ENCODE assay signal across 31 mouse cellular contexts in the genomic region with DNA sequence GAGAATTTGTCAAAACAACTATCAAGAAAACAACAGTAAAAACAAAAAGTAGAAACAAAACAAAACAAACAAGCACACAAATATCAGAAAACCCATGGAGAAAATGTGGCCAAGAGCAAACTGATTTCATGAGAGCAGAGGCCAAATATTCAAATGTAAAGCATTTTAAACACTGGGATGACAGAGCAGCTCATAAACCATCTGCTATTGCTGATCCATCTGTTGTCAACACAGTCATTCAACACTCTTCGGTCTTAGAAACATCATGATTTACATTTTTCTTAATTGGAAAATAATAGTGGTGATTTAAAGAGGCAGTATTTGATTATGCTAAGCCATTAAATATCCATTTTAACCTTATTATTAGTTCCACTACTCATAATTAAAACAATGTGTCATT.
DNase-seq lines count a peak whose midpoint lies in the region; ATAC-seq and TF ChIP-seq lines count a peak whose summit lies in the region.
"Had no signal": no experiment of that assay in that cellular context is flagged by ENCODE, and none has a peak within 500 bp of the region (broad histone marks: within the 10 kb centered on the region; RNA-seq: fewer than 3 reads in every experiment).

No protein-coding gene starts in this region.

- H3K36me3 ChIP-seq in hindbrain, postnatal 0 days (ENCODE audit: insufficient read depth, low read length): no peaks in the 10 kb centered on the region
- H3K36me3 ChIP-seq in hindbrain, embryonic 12.5 days: no peaks in the 10 kb centered on the region
- H3K36me3 ChIP-seq: intestine, embryonic 15.5 days; limb, embryonic 13.5 days; lung, embryonic 15.5 days; neural tube, embryonic 13.5 days had no signal

- no peak for TF ChIP-seq CTCF in hindbrain, postnatal 0 days (IDR thresholded peaks at IDR 0.05; ENCODE audit: low read depth)

- WGBS in hindbrain, postnatal 0 days: 34% methylated on average over 1 of the region's 1 CpGs
- 64% methylated on average over 1 of the region's 1 CpGs for WGBS in hindbrain, embryonic 12.5 days

- peak; percentile 12 to 28 for DNase-seq in cerebellum, postnatal 10 days
- no peak for DNase-seq in cerebellum, adult 8-10 months
- peak; percentile 32 for DNase-seq in hindbrain, postnatal 0 days (ENCODE audit: low spot score)
- peak; percentile 32 for DNase-seq in brain, embryonic 18.5 days (ENCODE audit: low read depth, low spot score)
- peak; percentile 22 for DNase-seq in layer of hippocampus, adult 9-10 months (ENCODE audit: low spot score)
- DNase-seq in kidney, postnatal 25 days: no peak
- no peak for DNase-seq in natural killer cell, adult 2 months (ENCODE audit: low spot score in 2 of 2)
- DNase-seq: adrenal gland, adult 2 months; adrenal gland, postnatal 36 days; cerebellum, adult 11 months; cerebellum, adult 9-11 months; gastrocnemius, postnatal 25 days; heart, adult 11 months; heart, postnatal 4 days; kidney, adult 2 months; kidney, postnatal 4 days had no signal

- no peaks in the 10 kb centered on the region for H3K27me3 ChIP-seq in hindbrain, postnatal 0 days (ENCODE audit: insufficient read depth, low read length)
- H3K27me3 ChIP-seq in hindbrain, embryonic 12.5 days: no peaks in the 10 kb centered on the region
- H3K27me3 ChIP-seq: CH12.LX; intestine, embryonic 15.5 days; limb, embryonic 13.5 days; lung, embryonic 15.5 days; neural tube, embryonic 13.5 days had no signal

- H3K4me3 ChIP-seq in hindbrain, postnatal 0 days (ENCODE audit: low read length): no peak overlapping the region
- H3K4me3 ChIP-seq in hindbrain, embryonic 12.5 days: no peak overlapping the region
- H3K4me3 ChIP-seq: erythroblast, embryonic 14.5 days; intestine, embryonic 15.5 days; left cerebral cortex, adult 2 months; limb, embryonic 13.5 days; lung, embryonic 15.5 days; myocyte; neural tube, embryonic 13.5 days had no signal

- no peak overlapping the region for H3K4me2 ChIP-seq in hindbrain, postnatal 0 days (ENCODE audit: low read depth, low read length)
- no peak overlapping the region for H3K4me2 ChIP-seq in hindbrain, embryonic 12.5 days (replicated peaks)
- H3K4me2 ChIP-seq: heart, embryonic 11.5 days; intestine, embryonic 15.5 days; limb, embryonic 13.5 days; liver, embryonic 11.5 days; lung, embryonic 15.5 days; midbrain, embryonic 11.5 days; neural tube, embryonic 13.5 days had no signal

- H3K9me3 ChIP-seq in hindbrain, postnatal 0 days (ENCODE audit: low read length): no peaks in the 10 kb centered on the region
- no peaks in the 10 kb centered on the region for H3K9me3 ChIP-seq in hindbrain, embryonic 12.5 days (replicated peaks)
- H3K9me3 ChIP-seq: intestine, embryonic 15.5 days; limb, embryonic 13.5 days; lung, embryonic 15.5 days; neural tube, embryonic 13.5 days had no signal

- no peak overlapping the region for H3K9ac ChIP-seq in hindbrain, postnatal 0 days (replicated peaks; ENCODE audit: low read length)
- no peak overlapping the region for H3K9ac ChIP-seq in hindbrain, embryonic 12.5 days
- H3K9ac ChIP-seq: intestine, embryonic 15.5 days; limb, embryonic 13.5 days; lung, embryonic 15.5 days; neural tube, embryonic 13.5 days had no signal

- no peak for ATAC-seq in hindbrain, postnatal 0 days
- no peak for ATAC-seq in hindbrain, embryonic 12.5 days (ENCODE audit: low FRiP score)
- ATAC-seq: activated CD4-positive, CD25-positive, alpha-beta regulatory T cell, adult 4 months; hindbrain, embryonic 16.5 days; intestine, embryonic 15.5 days; midbrain, embryonic 16.5 days had no signal

- H3K27ac ChIP-seq in hindbrain, postnatal 0 days: no peak overlapping the region
- no peak overlapping the region for H3K27ac ChIP-seq in hindbrain, embryonic 12.5 days
- H3K27ac ChIP-seq: intestine, embryonic 15.5 days; left cerebral cortex, adult 2 months; limb, embryonic 13.5 days; lung, embryonic 15.5 days; neural tube, embryonic 13.5 days had no signal

- H3K4me1 ChIP-seq in hindbrain, postnatal 0 days (ENCODE audit: insufficient read depth, low read length): no peaks in the 10 kb centered on the region
- H3K4me1 ChIP-seq in hindbrain, embryonic 12.5 days: no peaks in the 10 kb centered on the region
- H3K4me1 ChIP-seq: intestine, embryonic 15.5 days; limb, embryonic 13.5 days; lung, embryonic 15.5 days; neural tube, embryonic 13.5 days had no signal

Comparison
In these comparisons a context has a peak if more than half of its experiments do, and no peak if none do; other contexts are left out.
1. DNase-seq: peak in cerebellum, postnatal 10 days (2 of 2), hindbrain, postnatal 0 days (single experiment), brain, embryonic 18.5 days (single experiment) and layer of hippocampus, adult 9-10 months (single experiment); none in cerebellum, adult 8-10 months (single experiment), kidney, postnatal 25 days (0 of 2) and natural killer cell, adult 2 months (0 of 2).